9 mouse cellular contexts compared by ENCODE assay signal in the genomic region with DNA sequence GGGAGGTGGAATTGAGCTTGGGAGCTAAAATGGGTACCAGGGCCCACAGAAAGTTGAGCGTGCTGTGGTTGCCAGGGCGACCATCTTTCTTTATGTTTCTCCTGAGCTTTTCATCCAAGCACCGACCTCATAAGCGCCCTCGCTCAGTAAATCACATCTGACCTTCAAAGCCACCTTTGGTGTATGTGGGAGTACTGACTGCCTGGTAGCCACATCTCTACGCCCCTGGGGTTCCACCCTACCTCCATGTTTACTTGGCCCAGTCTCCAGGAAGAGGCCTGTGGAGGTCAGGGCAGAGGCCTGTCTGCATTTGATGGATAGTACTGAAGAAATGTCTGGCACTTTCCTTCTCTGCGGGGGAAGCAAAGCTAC. TPM values are rescaled to one million over a fixed set of nuclear protein-coding genes. Genes with fewer than 3 reads are reported as not detected.
A peak's percentile ranks its signal among the peaks of the same experiment; 100 is the strongest.
DNase-seq lines count a peak whose midpoint lies in the region; ATAC-seq and TF ChIP-seq lines count a peak whose summit lies in the region.
"Had no signal": no experiment of that assay in that cellular context is flagged by ENCODE, and none has a peak within 500 bp of the region (broad histone marks: within the 10 kb centered on the region; RNA-seq: fewer than 3 reads in every experiment).

No protein-coding gene starts in this region.

- WGBS in heart, adult 2 months: 46% methylated on average over 7 of the region's 7 CpGs
- 42% methylated on average over 7 of the region's 7 CpGs for WGBS in forebrain, embryonic 11.5 days
- WGBS in lung, embryonic 15.5 days: 34% methylated on average over 7 of the region's 7 CpGs
- WGBS in stomach, postnatal 0 days: 40% methylated on average over 7 of the region's 7 CpGs

- no peaks in the 10 kb centered on the region for H3K79me2 ChIP-seq in heart, adult 2 months (replicated peaks; ENCODE audit: control insufficient read depth, insufficient read depth, low read length)

- no peak for TF ChIP-seq CTCF in heart, adult 2 months (IDR thresholded peaks at IDR 0.05)
- no peak for TF ChIP-seq CTCF in stomach, postnatal 0 days (IDR thresholded peaks at IDR 0.05; ENCODE audit: low read depth)

- no peak overlapping the region for H3K9ac ChIP-seq in heart, adult 2 months (ENCODE audit: low read depth, low read length)
- H3K9ac ChIP-seq in forebrain, embryonic 11.5 days (ENCODE audit: low read length): peak overlapping the region; percentile 54
- H3K9ac ChIP-seq in lung, embryonic 15.5 days: peak overlapping the region; percentile 25; the same call in 1 of the 2 replicates
- H3K9ac ChIP-seq in stomach, postnatal 0 days (ENCODE audit: low read length): peak overlapping the region; percentile 41; the same call in 1 of the 2 replicates

- H3K4me3 ChIP-seq in heart, adult 2 months: peak overlapping the region; percentile 20; the same call in 1 of the 2 replicates
- peak overlapping the region; percentile 20; the same call in 1 of the 2 replicates for H3K4me3 ChIP-seq in forebrain, embryonic 11.5 days (ENCODE audit: low read depth, low read length)
- peak overlapping the region; percentile 32 for H3K4me3 ChIP-seq in lung, embryonic 15.5 days
- H3K4me3 ChIP-seq in stomach, postnatal 0 days (ENCODE audit: low read depth, low read length): peak overlapping the region; percentile 15; the same call in 1 of the 2 replicates

- no peaks in the 10 kb centered on the region for H3K9me3 ChIP-seq in forebrain, embryonic 11.5 days (ENCODE audit: control insufficient read depth, low read length)
- no peaks in the 10 kb centered on the region for H3K9me3 ChIP-seq in lung, embryonic 15.5 days
- no peaks in the 10 kb centered on the region for H3K9me3 ChIP-seq in stomach, postnatal 0 days (ENCODE audit: control insufficient read depth, low read length)

- intact Hi-C loops in heart, adult 2 months (cut with DNase I): loop anchor here (1.0 kb wide), 1 partner anchor 18 kb away; a partner anchor contains a TSS

- DNase-seq in heart, adult 2 months: no peak
- no peak for DNase-seq in heart, adult 9 months (ENCODE audit: low spot score in 2 of 2)
- no peak for DNase-seq in forebrain, embryonic 11.5 days (ENCODE audit: low spot score)
- peak; percentile 49 for DNase-seq in kidney, adult 11 months
- DNase-seq in stomach, postnatal 0 days (ENCODE audit: low spot score): peak; percentile 22
- no peak for DNase-seq in spleen, postnatal 14 days (ENCODE audit: low spot score in 2 of 2)
- no peak for DNase-seq in thymus, postnatal 10 days (ENCODE audit: low spot score in 2 of 2)

- peak overlapping the region; percentile 45 for H3K4me2 ChIP-seq in forebrain, embryonic 11.5 days (ENCODE audit: low read depth, low read length, severe bottlenecking)
- peak overlapping the region; percentile 54 for H3K4me2 ChIP-seq in lung, embryonic 15.5 days
- H3K4me2 ChIP-seq in stomach, postnatal 0 days (replicated peaks; ENCODE audit: low read depth): peak overlapping the region; percentile 40

- H3K4me1 ChIP-seq in heart, adult 2 months (ENCODE audit: control insufficient read depth, insufficient read depth, low read length): peaks cover 15% of the 10 kb centered on the region
- H3K4me1 ChIP-seq in forebrain, embryonic 11.5 days (replicated peaks; ENCODE audit: control insufficient read depth, insufficient read depth, low read length): peaks cover 10% of the 10 kb centered on the region; the same call in 1 of the 2 replicates
- peaks cover 27% of the 10 kb centered on the region for H3K4me1 ChIP-seq in lung, embryonic 15.5 days
- H3K4me1 ChIP-seq in stomach, postnatal 0 days (replicated peaks; ENCODE audit: control insufficient read depth, insufficient read depth): peaks cover 3% of the 10 kb centered on the region; the same call in 1 of the 2 replicates

- TF ChIP-seq POLR2A in heart, adult 2 months (IDR thresholded peaks at IDR 0.05; ENCODE audit: insufficient read depth, low read depth, low read length): no peak

- H3K27ac ChIP-seq in heart, adult 2 months: peak overlapping the region; percentile 81
- H3K27ac ChIP-seq in forebrain, embryonic 11.5 days (ENCODE audit: low read depth, low read length): peak overlapping the region; percentile 76
- peak overlapping the region; percentile 95 for H3K27ac ChIP-seq in lung, embryonic 15.5 days
- H3K27ac ChIP-seq in stomach, postnatal 0 days (replicated peaks): peak overlapping the region; percentile 85

- H3K36me3 ChIP-seq in heart, adult 2 months (ENCODE audit: control insufficient read depth, insufficient read depth, low read length): peaks cover 3% of the 10 kb centered on the region; the same call in 1 of the 2 replicates
- no peaks in the 10 kb centered on the region for H3K36me3 ChIP-seq in forebrain, embryonic 11.5 days (ENCODE audit: control insufficient read depth, insufficient read depth, low read length)
- H3K36me3 ChIP-seq in lung, embryonic 15.5 days: no peaks in the 10 kb centered on the region
- H3K36me3 ChIP-seq in stomach, postnatal 0 days (ENCODE audit: control insufficient read depth, insufficient read depth, low read length): no peaks in the 10 kb centered on the region

- no peaks in the 10 kb centered on the region for H3K27me3 ChIP-seq in heart, adult 2 months (ENCODE audit: control insufficient read depth, insufficient read depth, low read length)
- H3K27me3 ChIP-seq in forebrain, embryonic 11.5 days (ENCODE audit: control insufficient read depth, insufficient read depth, low read length): no peaks in the 10 kb centered on the region
- H3K27me3 ChIP-seq in lung, embryonic 15.5 days: no peaks in the 10 kb centered on the region
- H3K27me3 ChIP-seq in stomach, postnatal 0 days (ENCODE audit: control insufficient read depth, insufficient read depth, low read length): no peaks in the 10 kb centered on the region

- ATAC-seq in forebrain, embryonic 11.5 days (replicated peaks; ENCODE audit: low FRiP score): peak; percentile 17; the same call in 1 of the 2 replicates
- peak; percentile 23; the same call in 1 of the 2 replicates for ATAC-seq in lung, embryonic 15.5 days (ENCODE audit: borderline replicate concordance, extremely low read depth, low FRiP score, low TSS enrichment)
- ATAC-seq in stomach, postnatal 0 days (ENCODE audit: low FRiP score, low TSS enrichment): peak; percentile 47; the same call in 1 of the 2 replicates

- TF ChIP-seq EP300 in heart, adult 2 months (IDR thresholded peaks at IDR 0.05; ENCODE audit: insufficient read depth, low read depth, low read length): no peak
- no peak for TF ChIP-seq EP300 in stomach, postnatal 0 days (optimal IDR thresholded peaks at IDR 0.05)

RNA-seq across cellular contexts. Expression of a gene that starts 13.7 kb away (rescaled TPM):
- total RNA-seq in heart, adult 2 months (2021): 10 to 100 TPM; 22.9 to 26.3 TPM
- polyA plus RNA-seq in heart, adult 2 months (2012; rRNA removed): 15.2 and 21.8 TPM in 2 replicates
- polyA plus RNA-seq in forebrain, embryonic 11.5 days (2014; fragmentation: Nextera tagmentation; extraction: Ambion mirVana): 50.5 and 55.3 TPM in 2 replicates
- polyA plus RNA-seq in lung, embryonic 15.5 days (2015; fragmentation: Nextera tagmentation; extraction: Ambion mirVana): 30.8 and 33.3 TPM in 2 replicates
- polyA plus RNA-seq in stomach, postnatal 0 days (2015; fragmentation: Nextera tagmentation; extraction: Ambion mirVana): 9.2 and 9.7 TPM in 2 replicates

RNA-seq across cellular contexts. Expression of a gene that starts 18.6 kb away (rescaled TPM):
- 10 to 100 TPM; 16.1 to 16.3 TPM for total RNA-seq in heart, adult 2 months (2021)
- 35.0 and 47.5 TPM in 2 replicates for polyA plus RNA-seq in heart, adult 2 months (2012; rRNA removed)
- 2.0 and 2.8 TPM in 2 replicates for polyA plus RNA-seq in forebrain, embryonic 11.5 days (2014; fragmentation: Nextera tagmentation; extraction: Ambion mirVana)
- polyA plus RNA-seq in lung, embryonic 15.5 days (2015; fragmentation: Nextera tagmentation; extraction: Ambion mirVana): 17.3 and 21.0 TPM in 2 replicates
- 3.0 and 3.6 TPM in 2 replicates for polyA plus RNA-seq in stomach, postnatal 0 days (2015; fragmentation: Nextera tagmentation; extraction: Ambion mirVana)
- total RNA-seq: hematopoietic stem cell, adult 5-6 weeks had no signal

RNA-seq across cellular contexts. Expression of a gene that starts 28.8 kb away (rescaled TPM):
- 10 to 100 TPM; 30.6 to 32.2 TPM for total RNA-seq in heart, adult 2 months (2021)
- polyA plus RNA-seq in heart, adult 2 months (2012; rRNA removed): 13.9 and 24.9 TPM in 2 replicates
- polyA plus RNA-seq in forebrain, embryonic 11.5 days (2014; fragmentation: Nextera tagmentation; extraction: Ambion mirVana): 365 and 366 TPM in 2 replicates
- 208 and 219 TPM in 2 replicates for polyA plus RNA-seq in lung, embryonic 15.5 days (2015; fragmentation: Nextera tagmentation; extraction: Ambion mirVana)
- polyA plus RNA-seq in stomach, postnatal 0 days (2015; fragmentation: Nextera tagmentation; extraction: Ambion mirVana): 55.9 and 57.6 TPM in 2 replicates

RNA-seq across cellular contexts. Expression of a gene that starts 43.7 kb away (rescaled TPM):
- total RNA-seq in heart, adult 2 months (2021): 10 to 100 TPM; 60.0 to 71.3 TPM
- polyA plus RNA-seq in heart, adult 2 months (2012; rRNA removed): 50.7 and 89.1 TPM in 2 replicates
- polyA plus RNA-seq in forebrain, embryonic 11.5 days (2014; fragmentation: Nextera tagmentation; extraction: Ambion mirVana): 66.3 and 68.3 TPM in 2 replicates
- 77.3 and 85.6 TPM in 2 replicates for polyA plus RNA-seq in lung, embryonic 15.5 days (2015; fragmentation: Nextera tagmentation; extraction: Ambion mirVana)
- 63.4 and 68.2 TPM in 2 replicates for polyA plus RNA-seq in stomach, postnatal 0 days (2015; fragmentation: Nextera tagmentation; extraction: Ambion mirVana)

RNA-seq across cellular contexts. Expression of a gene that starts 57.4 kb away (rescaled TPM):
- 1 to 10 TPM in 1 of 2 experiments, under 1 TPM in 1; 0.76 to 1.1 TPM for total RNA-seq in heart, adult 2 months (2021)
- polyA plus RNA-seq in heart, adult 2 months (2012; rRNA removed): 2.2 and 3.7 TPM in 2 replicates
- 13.6 and 14.2 TPM in 2 replicates for polyA plus RNA-seq in forebrain, embryonic 11.5 days (2014; fragmentation: Nextera tagmentation; extraction: Ambion mirVana)
- polyA plus RNA-seq in lung, embryonic 15.5 days (2015; fragmentation: Nextera tagmentation; extraction: Ambion mirVana): 25.7 and 25.8 TPM in 2 replicates
- 4.7 and 5.3 TPM in 2 replicates for polyA plus RNA-seq in stomach, postnatal 0 days (2015; fragmentation: Nextera tagmentation; extraction: Ambion mirVana)

Comparison
In these comparisons a context has a peak if more than half of its experiments do, and no peak if none do; other contexts are left out.
1. DNase-seq: peak in kidney, adult 11 months (single experiment) and stomach, postnatal 0 days (single experiment); none in heart, adult 2 months (0 of 2), heart, adult 9 months (0 of 2), forebrain, embryonic 11.5 days (single experiment), spleen, postnatal 14 days (0 of 2) and thymus, postnatal 10 days (0 of 2).
2. Peak in every context shown above with its lines, with median percentiles within 50 percentile points of each other: H3K27ac ChIP-seq, H3K4me3 ChIP-seq, ATAC-seq and H3K4me2 ChIP-seq.